Mouse (Mus musculus) large intestine, adult 2 months (tissue): ENCODE data around the gene Tmx2. TPM values are rescaled to one million over a fixed set of nuclear protein-coding genes. Genes with fewer than 3 reads are reported as not detected.
"Not testable (repeated sequence)": the region's sequence is repeated elsewhere in the genome, so short reads cannot be mapped to it uniquely, and the experiment has no call there.

Experiments
- DNase-seq: peaks from one replicate; pipeline ENCODE4 v3.0.0-alpha.2; 2012; ENCODE audit warnings: low read depth, low spot score
- WGBS: fragments of 180-500 bp; shearing (Covaris S2); methylation state at CpG from one replicate; pipeline ENCODE4 v1.1.7; 2018; 5-methylcytosine and 5-hydroxymethylcytosine counted together
- polyA plus RNA-seq: library from polyadenylated mRNA; depleted of rRNA; stranded (reverse); fragments of >200 nt; gene quantifications from 2 replicates; pipeline ENCODE4 v1.2.3, GENCODE M21; 2012; rRNA removed

Gene Tmx2
- 66.2 and 77.2 TPM in 2 replicates for polyA plus RNA-seq

- 9% methylated on average over 8 of the region's 8 CpGs for WGBS
These were observed at the start of gene Tmx2 for GRCm38 (mm10) chr2:84679016-84679415. Gene Tmx2 (minus strand): TSS chr2:84679140.

GRCm38 (mm10) chr2:84728191-84728590 is 49.3 kb upstream of the Tmx2 start:
- not testable (repeated sequence) for DNase-seq
- WGBS, result 73% methylated on average over 5 of the region's 5 CpGs

More at GRCm38 (mm10) chr2:84679016-84679415, at the start of gene Tmx2:
- DNase-seq, result no peak

GRCm38 (mm10) chr2:84727172-84727858 is 48.4 kb upstream of the Tmx2 start, which contains the start of gene Clp1:
Gene Clp1 (minus strand): TSS chr2:84727350.
- DNase-seq, result peak; percentile 94
- WGBS, result under 1% methylated on average over 39 of the region's 39 CpGs

DNA sequence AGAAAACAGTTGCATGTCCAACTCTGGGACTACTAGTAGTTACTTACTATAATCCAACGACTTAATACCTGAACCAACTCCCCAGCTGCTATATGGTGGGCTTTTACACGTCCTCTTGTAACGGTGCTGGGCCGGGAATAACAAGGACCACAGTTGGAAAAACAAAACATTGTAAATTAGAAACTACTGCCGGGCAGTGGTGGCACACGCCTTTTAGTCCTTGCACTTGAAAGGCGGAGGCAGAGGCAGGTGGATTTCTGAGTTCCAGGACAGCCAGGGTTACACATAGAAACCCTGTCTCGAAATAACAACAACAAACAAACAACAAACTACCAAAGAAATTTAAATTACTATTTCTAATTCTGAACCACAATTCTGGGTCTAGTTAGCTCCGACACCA is 47.8 kb upstream of the Tmx2 start:
- no peak for DNase-seq
- under 1% methylated on average over 9 of the region's 9 CpGs for WGBS

- 90% methylated on average over 10 of the region's 10 CpGs for WGBS
- DNase-seq, result no peak
These were observed 46.8 kb upstream of the Tmx2 start for GRCm38 (mm10) chr2:84725770-84726169.

- DNase-seq, result no peak
- 90% methylated on average over 14 of the region's 14 CpGs for WGBS
These were observed 44.9 kb upstream of the Tmx2 start for GRCm38 (mm10) chr2:84723856-84724255.

DNA sequence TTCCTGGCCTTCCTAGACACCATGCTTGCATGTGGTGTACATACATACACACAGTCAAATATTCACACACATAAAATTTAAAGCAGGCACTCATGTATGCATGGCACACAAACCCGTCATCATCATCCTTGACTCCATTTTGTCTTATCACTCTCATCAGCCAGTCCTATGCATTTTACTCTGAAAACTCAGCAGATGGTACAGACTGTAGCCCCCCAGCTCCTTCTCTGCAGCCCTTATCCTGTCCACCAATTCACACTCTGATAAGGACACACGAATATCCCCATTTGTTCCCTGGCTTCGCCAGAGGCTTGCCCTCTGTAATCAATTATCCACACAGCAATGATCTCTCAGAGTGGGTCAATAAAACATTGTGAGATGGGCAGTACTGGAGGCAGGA is 42.2 kb upstream of the Tmx2 start:
- no peak for DNase-seq
- 88% methylated on average over 3 of the region's 3 CpGs for WGBS

GRCm38 (mm10) chr2:84720718-84721117 is 41.8 kb upstream of the Tmx2 start:
- WGBS, result 93% methylated on average over 2 of the region's 2 CpGs
- DNase-seq, result no peak

- DNase-seq, result no peak
These were observed 38.4 kb upstream of the Tmx2 start for GRCm38 (mm10) chr2:84717357-84717756.

GRCm38 (mm10) chr2:84716423-84717355 is 37.7 kb upstream of the Tmx2 start:
- DNase-seq, result no peak
- 12% methylated on average over 9 of the region's 9 CpGs for WGBS

More at GRCm38 (mm10) chr2:84717357-84717756, 38.4 kb upstream of the Tmx2 start:
- 91% methylated on average over 4 of the region's 4 CpGs for WGBS

- under 1% methylated on average over 33 of the region's 33 CpGs for WGBS
- peak; percentile 93 for DNase-seq
These were observed 36.8 kb upstream of the Tmx2 start for GRCm38 (mm10) chr2:84715562-84716361.

DNA sequence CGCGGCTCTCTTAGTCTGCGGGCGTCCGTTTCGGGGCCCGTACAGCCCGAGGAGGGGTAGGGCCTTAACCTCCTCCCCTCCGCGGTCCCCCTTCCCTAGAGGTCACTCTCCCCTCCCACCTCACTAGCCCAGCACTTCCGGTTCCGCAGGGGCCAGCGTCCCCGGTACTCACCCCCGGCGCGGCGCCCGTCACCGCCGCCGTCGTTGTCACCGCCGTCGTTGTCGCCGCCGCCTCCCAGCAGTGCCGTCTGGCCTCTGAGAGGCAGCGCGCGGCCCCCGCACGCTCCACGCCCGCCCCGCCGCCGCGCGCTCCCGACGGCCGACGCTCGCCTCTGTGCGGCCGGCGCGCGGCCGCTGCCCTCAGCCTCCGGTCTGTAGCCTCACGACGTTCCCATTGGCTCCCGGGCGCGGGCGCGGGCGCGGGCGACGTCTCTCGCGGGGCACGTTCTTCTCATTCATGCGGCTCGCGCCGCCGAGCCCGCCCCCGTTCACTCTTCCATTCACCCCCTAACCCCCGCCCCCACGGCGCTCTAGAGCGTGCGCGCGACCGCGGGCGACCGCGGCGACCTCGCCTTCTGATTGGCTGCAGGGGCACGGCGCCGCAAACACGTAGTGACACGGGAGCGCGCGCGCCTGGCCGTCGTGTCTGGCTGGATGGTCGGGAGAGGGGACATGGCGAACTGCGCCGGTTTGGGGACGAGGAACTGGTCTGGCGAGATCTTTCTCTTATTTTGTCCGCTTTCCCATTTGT is 36.0 kb upstream of the Tmx2 start, which contains the start of gene Zdhhc5:
Gene Zdhhc5 (minus strand): TSS at position 370 of the 751 bp plus-strand sequence.
- peak; percentile 83 for DNase-seq
- WGBS, result under 1% methylated on average over 106 of the region's 107 CpGs

DNA sequence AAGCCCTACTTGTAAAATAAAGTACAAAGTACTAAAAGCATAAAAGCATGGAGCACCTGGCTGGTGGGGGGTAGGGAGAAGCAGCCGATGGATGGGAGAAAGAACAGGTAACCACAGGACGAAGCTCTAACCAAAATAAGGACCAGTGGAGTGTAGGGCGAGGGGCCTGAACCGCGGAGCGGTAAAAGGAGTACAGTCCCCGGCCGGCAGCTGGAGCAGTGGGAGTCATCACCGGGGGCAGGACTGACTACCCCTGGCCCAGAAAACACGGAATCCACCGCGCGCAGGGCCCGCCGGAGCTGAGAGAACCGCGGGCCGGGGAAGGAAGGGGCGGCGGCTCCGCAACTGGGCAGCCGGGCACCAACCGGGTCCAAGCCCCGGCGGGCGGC is 35.5 kb upstream of the Tmx2 start:
- DNase-seq, result no peak
- under 1% methylated on average over 25 of the region's 26 CpGs for WGBS

- no peak for DNase-seq
- WGBS, result 81% methylated on average over 2 of the region's 2 CpGs
These were observed 33.0 kb upstream of the Tmx2 start for GRCm38 (mm10) chr2:84711898-84712297.

DNA sequence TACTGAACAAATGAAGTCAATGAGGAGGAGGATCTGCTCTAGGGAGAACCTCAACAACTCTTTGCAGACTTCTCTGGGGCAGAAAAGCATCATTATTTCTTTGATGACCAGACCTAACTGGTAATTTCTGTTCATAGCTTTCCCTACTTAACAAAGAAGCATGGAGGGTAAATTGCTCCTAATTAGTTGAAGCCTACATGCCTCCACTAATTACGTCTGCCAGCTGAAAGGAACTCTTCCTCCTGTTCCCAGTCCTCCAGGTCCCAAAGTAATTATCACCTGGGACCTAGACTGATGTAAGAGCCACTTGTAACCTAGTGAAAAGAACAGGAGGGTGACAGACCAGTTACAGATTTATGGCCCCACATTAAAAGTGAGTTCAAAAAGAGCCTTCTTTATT is 28.6 kb upstream of the Tmx2 start:
- 56% methylated on average over 1 of the region's 1 CpGs for WGBS
- DNase-seq, result no peak

DNA sequence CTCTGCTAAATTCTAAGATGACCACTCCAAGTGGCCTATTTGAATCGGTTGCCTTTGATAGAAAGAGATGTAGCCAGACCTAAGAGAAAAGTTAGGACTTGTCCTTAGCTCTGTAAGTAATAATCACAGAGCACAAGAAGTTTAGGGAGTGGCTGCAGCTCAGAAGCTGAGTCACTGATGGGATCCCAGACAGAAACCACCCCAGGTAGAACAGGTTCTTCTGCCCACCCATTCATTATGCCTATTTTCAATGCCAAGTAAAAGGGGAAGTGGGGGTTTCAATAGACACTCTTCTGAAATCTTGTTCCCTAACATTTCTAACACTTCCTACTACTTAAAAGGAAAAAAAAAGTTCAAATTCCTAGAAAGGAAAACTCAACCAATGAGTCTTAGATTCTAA is 26.4 kb upstream of the Tmx2 start:
- no peak for DNase-seq
- WGBS, result 36% methylated on average over 1 of the region's 1 CpGs

DNA sequence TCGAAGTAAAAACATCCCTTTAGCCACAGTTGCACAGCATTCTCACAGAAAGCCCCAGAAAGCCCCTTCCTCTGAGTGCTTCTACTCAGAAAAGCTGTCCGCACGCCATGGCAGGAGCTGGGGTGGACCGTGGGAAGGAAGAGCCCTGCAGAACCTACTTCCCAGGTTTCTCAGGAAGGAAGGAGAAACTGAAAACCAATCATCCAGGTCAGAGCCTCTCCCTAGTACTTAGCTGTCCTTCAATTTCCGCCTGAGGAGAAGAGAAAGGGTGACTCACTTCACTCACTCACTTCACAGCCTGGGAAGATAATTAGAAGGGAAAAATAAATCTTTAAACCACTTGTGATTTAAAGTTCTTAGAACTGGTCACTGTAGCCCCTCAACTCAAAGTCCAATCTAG is 25.4 kb upstream of the Tmx2 start:
- no peak for DNase-seq
- 52% methylated on average over 5 of the region's 5 CpGs for WGBS

DNA sequence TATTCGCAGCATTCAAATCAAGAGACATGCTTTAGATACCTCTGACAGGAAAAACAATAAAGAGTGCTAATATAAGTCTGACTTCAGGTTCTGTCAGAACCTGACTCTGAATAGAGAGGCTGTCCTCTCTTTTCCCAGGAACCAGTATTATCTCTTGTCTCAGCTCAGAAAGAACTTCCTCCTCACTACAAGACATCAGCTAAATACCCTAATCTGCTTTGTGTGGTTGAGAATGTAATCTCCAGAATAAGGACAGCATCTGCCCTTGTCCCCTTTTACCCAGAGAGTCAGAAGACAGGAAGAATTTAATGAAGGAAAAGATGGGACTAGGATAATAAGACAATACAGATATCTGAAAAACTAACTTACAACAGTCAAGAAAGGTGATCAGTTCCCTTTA is 24.6 kb upstream of the Tmx2 start:
- no peak for DNase-seq
- WGBS, result 96% methylated on average over 1 of the region's 1 CpGs
